Mouse (Mus musculus) CH12.LX (cell line): ENCODE measurements at regions not wholly inside any gene's neighbourhood (a gene's known extent, or its start where the extent isn't known, plus 50 kb on each side); places are given as distances from the start of the nearest gene placed in this dataset.

Experiments
- DNase-seq: peaks from one replicate; pipeline ENCODE4 v3.0.0-alpha.2; 2013; ENCODE audit errors: extremely low read depth
- H3K27ac ChIP-seq: 2 replicates; pipeline ENCODE4 v1.5.1; 2012; ENCODE audit warnings: low read depth, mild to moderate bottlenecking, control low read depth, moderate library complexity; ENCODE audit not compliant: insufficient read depth
- H3K27me3 ChIP-seq: replicated peaks from 2 replicates; pipeline ENCODE3; 2012; ENCODE audit warnings: inconsistent platforms
- H3K36me3 ChIP-seq, 2 experiments: replicated peaks in 1 of 2; 2 replicates each; pipeline versions ENCODE3 to v1.6.1; 2012; ENCODE audit warnings: inconsistent platforms in 1 of 2, low read length in 1 of 2, mild to moderate bottlenecking in 1 of 2, mixed read lengths in 1 of 2, moderate library complexity in 1 of 2; ENCODE audit not compliant: control insufficient read depth in 1 of 2, insufficient read depth in 1 of 2
- H3K4me1 ChIP-seq, 2 experiments: 2 replicates each; pipeline ENCODE4 v1.6.1; 2012; ENCODE audit warnings: inconsistent platforms in 1 of 2, moderate library complexity in 1 of 2; ENCODE audit not compliant: insufficient read depth in 2 of 2, control insufficient read depth in 1 of 2
- H3K4me2 ChIP-seq: 2 replicates; pipeline ENCODE4 v1.6.1; 2012; ENCODE audit warnings: low read depth, mild to moderate bottlenecking, control low read depth; ENCODE audit not compliant: poor library complexity, insufficient read depth, severe bottlenecking
- H3K4me3 ChIP-seq, 3 experiments: fragments of 150-350 bp in 1 of 3; sonication (generic) in 1 of 3; replicated peaks in 1 of 3; 2 replicates each; pipeline versions ENCODE3 to v1.5.1; 2011 to 2012; ENCODE audit warnings: low read depth in 2 of 3, low read length in 2 of 3, mild to moderate bottlenecking in 2 of 3, moderate library complexity in 2 of 3, control low read depth in 1 of 3, improper control_type of control experiment in 1 of 3, inconsistent platforms in 1 of 3, mixed read lengths in 1 of 3; ENCODE audit not compliant: poor library complexity in 1 of 3
- H3K79me2 ChIP-seq: replicated peaks from 2 replicates; pipeline ENCODE4 v1.6.1; 2012; ENCODE audit warnings: mild to moderate bottlenecking, moderate library complexity; ENCODE audit not compliant: control insufficient read depth, poor library complexity, insufficient read depth, severe bottlenecking; ENCODE audit errors: extremely low read depth
- H3K9ac ChIP-seq: 2 replicates; pipeline ENCODE4 v1.6.1; 2012; ENCODE audit warnings: low read depth, mild to moderate bottlenecking, control low read depth, moderate library complexity; ENCODE audit not compliant: insufficient read depth
- H3K9me3 ChIP-seq: replicated peaks from 2 replicates; pipeline ENCODE3; 2012; ENCODE audit warnings: low read length, inconsistent platforms, mixed read lengths
- IRF4 ChIP-seq: IDR thresholded peaks from 2 replicates; pipeline ENCODE4 v1.6.1; 2014; ENCODE audit warnings: low read depth, mild to moderate bottlenecking, inconsistent platforms, low read length, improper control_type of control experiment
- MAFK ChIP-seq: IDR thresholded peaks from 2 replicates; pipeline ENCODE4 v1.6.1; 2011; ENCODE audit warnings: low read length, improper control_type of control experiment; ENCODE audit not compliant: insufficient replicate concordance
- MAX ChIP-seq: IDR thresholded peaks from 2 replicates; pipeline ENCODE4 v1.6.1; 2011; ENCODE audit warnings: low read length, improper control_type of control experiment
- MEF2A ChIP-seq: IDR thresholded peaks from 2 replicates; pipeline ENCODE4 v1.6.1; 2014; ENCODE audit warnings: low read depth, mild to moderate bottlenecking, inconsistent platforms, low read length, improper control_type of control experiment, borderline replicate concordance
- MXI1 ChIP-seq: IDR thresholded peaks from 2 replicates; pipeline ENCODE4 v1.6.1; 2011; ENCODE audit warnings: mild to moderate bottlenecking, low read depth, low read length, improper control_type of control experiment
- POLR2AphosphoS2 ChIP-seq: IDR thresholded peaks from 2 replicates; pipeline ENCODE4 v1.6.1; 2011; ENCODE audit warnings: low read depth, low read length, improper control_type of control experiment
- SIN3A ChIP-seq: IDR thresholded peaks from 2 replicates; pipeline ENCODE4 v1.6.1; 2012; ENCODE audit warnings: low read length, improper control_type of control experiment, inconsistent platforms
- TCF12 ChIP-seq: IDR thresholded peaks from 2 replicates; pipeline ENCODE4 v1.6.1; 2014; ENCODE audit warnings: low read depth, mild to moderate bottlenecking, inconsistent platforms, low read length, improper control_type of control experiment
- ZNF384 ChIP-seq: IDR thresholded peaks from 2 replicates; pipeline ENCODE4 v1.6.1; 2012; ENCODE audit warnings: low read depth, low read length, improper control_type of control experiment, inconsistent platforms
- dilution Hi-C: fragments of 300-500 bp; cut with MboI; formaldehyde crosslinking; loops from 2 replicates; pipeline ENCODE4 v1.14.3; 2020; ENCODE audit warnings: low sequenced_read_pairs; ENCODE audit not compliant: extremely low pct_unique_long_range_greater_than_20kb, extremely low pct_ligation_motif_present
- in situ Hi-C: fragments of 300-500 bp; cut with MboI; formaldehyde crosslinking; loops from 3 replicates; pipeline ENCODE4 v1.14.3; 2019; ENCODE audit warnings: low sequenced_read_pairs, low pct_ligation_motif_present, low pct_unique_long_range_greater_than_20kb, mixed read lengths

DNA sequence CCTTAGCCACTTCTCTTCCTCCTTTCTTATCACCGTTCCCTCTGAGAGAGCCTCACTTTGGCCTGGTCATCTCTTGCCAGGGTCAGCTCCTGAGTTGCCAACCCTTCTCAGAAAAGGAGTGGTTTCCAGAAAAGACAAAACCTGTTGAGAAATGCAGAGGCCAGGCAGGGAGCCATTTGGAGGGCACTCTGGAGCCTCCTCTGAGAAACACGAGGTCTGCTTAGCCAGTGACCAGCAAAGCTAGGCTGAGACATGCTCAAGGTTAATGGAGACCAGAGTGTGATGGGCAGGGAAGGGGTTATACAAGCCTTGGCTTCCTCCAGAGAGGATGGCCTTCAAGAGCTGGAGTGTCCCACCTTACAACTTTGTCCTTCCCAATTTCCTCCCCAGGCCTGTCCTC is 113.6 kb downstream of the Prox1 start:
- dilution Hi-C loops (no loop called here), in situ Hi-C loops (no loop called here)
- Histone ChIP-seq H3K27ac (no peak overlapping the region), H3K27me3 (no peaks in the 10 kb centered on the region), H3K4me1 (no peaks in the 10 kb centered on the region), H3K79me2 (no peaks in the 10 kb centered on the region), H3K4me3 (no peak overlapping the region), H3K4me2 (no peak overlapping the region), H3K36me3 (no peaks in the 10 kb centered on the region), H3K9me3 (no peaks in the 10 kb centered on the region), H3K9ac (no peak overlapping the region)
- no peak for DNase-seq
- TF ChIP-seq MXI1 (no peak), SIN3A (no peak), TCF12 (no peak), MAX (no peak), MAFK (no peak), MEF2A (no peak)

DNA sequence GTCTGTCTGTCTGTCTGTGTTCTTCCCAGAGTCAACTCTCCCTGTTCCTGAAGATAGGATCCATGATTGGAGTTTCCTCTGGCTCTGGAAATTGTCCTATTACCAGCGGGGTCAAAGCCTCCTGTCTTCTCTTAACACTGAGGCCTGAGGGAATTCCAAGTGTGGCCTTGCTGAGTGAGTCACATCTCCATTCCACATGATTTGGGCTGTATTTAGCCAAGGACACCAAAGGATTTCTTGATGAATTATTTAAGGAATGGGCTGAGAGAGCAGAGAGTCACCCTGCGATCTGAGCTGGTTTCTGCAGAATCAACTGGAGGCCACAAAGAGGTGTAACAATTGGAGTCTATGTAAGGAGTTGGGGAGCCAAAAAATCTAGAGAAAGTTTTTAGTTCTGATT is 118.6 kb downstream of the Prox1 start:
- no peaks in the 10 kb centered on the region for H3K36me3 ChIP-seq
- no peaks in the 10 kb centered on the region for H3K4me1 ChIP-seq
- H3K9ac ChIP-seq = no peak overlapping the region
- in situ Hi-C loops = no loop called here
- H3K9me3 ChIP-seq = peaks cover 10% of the 10 kb centered on the region
- dilution Hi-C loops = no loop called here
- H3K4me3 ChIP-seq = no peak overlapping the region
- no peaks in the 10 kb centered on the region for H3K79me2 ChIP-seq
- no peaks in the 10 kb centered on the region for H3K27me3 ChIP-seq
- no peak for DNase-seq
- H3K4me2 ChIP-seq = no peak overlapping the region
- no peak for TF ChIP-seq POLR2AphosphoS2
- no peak overlapping the region for H3K27ac ChIP-seq

DNA sequence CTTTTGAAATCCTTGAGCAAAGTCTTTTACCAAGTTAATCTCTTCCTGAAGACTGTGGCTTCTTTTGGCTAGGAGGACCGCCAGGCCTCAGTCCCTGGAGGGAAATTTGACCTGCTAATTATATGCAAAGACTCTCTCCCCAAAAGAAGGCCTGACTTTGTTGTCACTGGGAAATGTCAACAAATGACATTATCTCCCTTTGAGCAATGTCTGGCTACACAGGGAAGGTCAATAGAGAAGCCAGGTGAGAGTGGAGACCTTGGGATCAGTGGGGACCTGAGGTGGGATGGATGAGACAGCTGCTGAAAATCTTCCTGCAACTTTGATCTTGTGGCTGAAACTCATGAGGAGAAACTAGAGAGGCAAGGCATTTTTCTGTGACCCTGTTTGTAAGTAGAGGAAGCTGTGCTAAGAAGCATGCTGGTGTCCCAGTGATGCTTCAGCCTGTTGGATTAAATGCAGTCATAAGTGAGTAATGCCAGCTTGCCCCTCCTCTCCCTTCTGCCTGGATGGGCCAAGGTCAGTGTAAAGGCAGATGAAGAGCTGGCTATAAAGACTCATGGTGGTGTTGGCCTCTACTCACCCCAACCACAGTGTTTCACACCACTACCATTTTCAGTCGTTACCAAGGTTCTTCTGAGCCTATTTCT is 121.9 kb downstream of the Prox1 start:
- dilution Hi-C loops = no loop called here
- in situ Hi-C loops = no loop called here
- Histone ChIP-seq H3K4me1 (0 out of 4 replicates have a peak, but pooled peaks cover 0 to 4% of the 10 kb centered on the region in 2 experiments), H3K4me2 (no peak overlapping the region), H3K9me3 (peaks cover 10% of the 10 kb centered on the region), H3K27me3 (peaks cover 4% of the 10 kb centered on the region), H3K27ac (no peak overlapping the region), H3K4me3 (no peak overlapping the region), H3K79me2 (no peaks in the 10 kb centered on the region), H3K36me3 (no peaks in the 10 kb centered on the region), H3K9ac (no peak overlapping the region)
- DNase-seq = no peak
- TF ChIP-seq ZNF384 (no peak), IRF4 (no peak)
